Mouse (Mus musculus) heart, embryonic 11.5 days (tissue): ENCODE measurements around the gene Prss56. TPM values are rescaled to one million over a fixed set of nuclear protein-coding genes. Genes with fewer than 3 reads are reported as not detected.

Experiments used
- ATAC-seq: fragments of 200-750 bp; cut with Nextera tagmentation; replicated peaks from 2 replicates; pipeline ENCODE4 v1.8.0; 2017; ENCODE audit warnings: moderate library complexity; ENCODE audit not compliant: insufficient number of reproducible peaks, low FRiP score, low TSS enrichment
- H3K27ac ChIP-seq: fragments of 300-500 bp; sonication (generic); 2 replicates; pipeline ENCODE4 v1.5.1; 2014; ENCODE audit warnings: mild to moderate bottlenecking, low read depth, low read length
- H3K27me3 ChIP-seq: fragments of 300-500 bp; sonication (generic); 2 replicates; pipeline ENCODE4 v1.6.1; 2014; ENCODE audit warnings: mild to moderate bottlenecking, low read length, mixed read lengths; ENCODE audit not compliant: control insufficient read depth, insufficient read depth
- H3K36me3 ChIP-seq: fragments of 300-500 bp; sonication (generic); 2 replicates; pipeline ENCODE4 v1.6.1; 2014; ENCODE audit warnings: mild to moderate bottlenecking, low read length, moderate library complexity, mixed read lengths; ENCODE audit not compliant: control insufficient read depth, insufficient read depth
- H3K4me1 ChIP-seq: fragments of 300-500 bp; sonication (generic); 2 replicates; pipeline ENCODE4 v1.6.1; 2014; ENCODE audit warnings: low read length; ENCODE audit not compliant: control insufficient read depth, insufficient read depth
- H3K4me2 ChIP-seq: fragments of 300-500 bp; sonication (generic); 2 replicates; pipeline ENCODE4 v1.6.1; 2014; ENCODE audit warnings: mild to moderate bottlenecking, moderate library complexity
- H3K4me3 ChIP-seq: fragments of 300-500 bp; sonication (generic); 2 replicates; pipeline ENCODE4 v1.5.1; 2014; ENCODE audit warnings: low read depth, low read length
- H3K9ac ChIP-seq: fragments of 300-500 bp; sonication (generic); 2 replicates; pipeline ENCODE4 v1.6.1; 2014; ENCODE audit warnings: mild to moderate bottlenecking, low read depth, low read length, moderate library complexity
- H3K9me3 ChIP-seq: fragments of 300-500 bp; sonication (generic); replicated peaks from 2 replicates; pipeline ENCODE4 v1.6.1; 2016; ENCODE audit warnings: low read length; ENCODE audit not compliant: control insufficient read depth
- WGBS: fragments of 180-500 bp; shearing (Covaris S2); extraction: QIAGEN DNeasy Blood & Tissue Kit; methylation state at CpG from one replicate; pipeline ENCODE4 v1.1.7; 2014; ENCODE audit not compliant: insufficient replicate concordance; 5-methylcytosine and 5-hydroxymethylcytosine counted together
- polyA plus RNA-seq: library from polyadenylated mRNA; unstranded; fragments of >200 nt; fragmentation: Nextera tagmentation; extraction: Ambion mirVana; gene quantifications from 2 replicates; pipeline ENCODE4 v1.2.1, GENCODE M21; 2014

The Prss56 gene
- polyA plus RNA-seq, 1 experiment from 2014 or later: not detected

GRCm38 (mm10) chr1:87190429-87190828 is 7.3 kb downstream of the Prss56 start, which contains the start of gene Chrnd:
Gene Chrnd, plus strand, starts transcription at chr1:87190607.
- no peak within 1 kb of the TSS for H3K27ac ChIP-seq
- no peaks in the 10 kb centered on the region for H3K4me1 ChIP-seq
- no peak within 1 kb of the TSS for H3K9ac ChIP-seq
- peaks cover 49% of the 10 kb centered on the region for H3K27me3 ChIP-seq
- no peaks in the 10 kb centered on the region for H3K36me3 ChIP-seq
- no peak within 1 kb of the TSS for H3K4me2 ChIP-seq
- ATAC-seq: no peak
- 39% methylated on average over 4 of the region's 4 CpGs for WGBS
- H3K4me3 ChIP-seq: no peak within 1 kb of the TSS
- H3K9me3 ChIP-seq: no peaks in the 10 kb centered on the region

- no peak overlapping the region for H3K27ac ChIP-seq
- H3K4me2 ChIP-seq: no peak overlapping the region
- ATAC-seq: no peak
- H3K9ac ChIP-seq: no peak overlapping the region
- H3K4me1 ChIP-seq: no peaks in the 10 kb centered on the region
- no peaks in the 10 kb centered on the region for H3K36me3 ChIP-seq
- H3K27me3 ChIP-seq: 0 out of 2 replicates have a peak, but pooled peaks cover under 1% of the 10 kb centered on the region
- no peaks in the 10 kb centered on the region for H3K9me3 ChIP-seq
- H3K4me3 ChIP-seq: no peak overlapping the region
- 74% methylated on average over 9 of the region's 9 CpGs for WGBS
Observed at GRCm38 (mm10) chr1:87197296-87197695, 14.2 kb downstream of the Prss56 start.

GRCm38 (mm10) chr1:87198119-87199065 is 15.3 kb downstream of the Prss56 start:
- WGBS: 61% methylated on average over 12 of the region's 12 CpGs
- Histone ChIP-seq H3K9ac (no peak overlapping the region), H3K27ac (0 out of 2 replicates have a peak overlapping the region, but pooled peaks have one; percentile 51), H3K9me3 (no peaks in the 10 kb centered on the region), H3K4me1 (no peaks in the 10 kb centered on the region), H3K4me2 (no peak overlapping the region), H3K36me3 (no peaks in the 10 kb centered on the region), H3K4me3 (no peak overlapping the region), H3K27me3 (no peaks in the 10 kb centered on the region)
- no peak for ATAC-seq

GRCm38 (mm10) chr1:87200811-87201210 is 17.7 kb downstream of the Prss56 start:
- Histone ChIP-seq H3K4me2 (no peak overlapping the region), H3K4me3 (no peak overlapping the region), H3K27me3 (peaks cover 2% of the 10 kb centered on the region), H3K36me3 (no peaks in the 10 kb centered on the region), H3K9ac (no peak overlapping the region), H3K9me3 (no peaks in the 10 kb centered on the region), H3K4me1 (no peaks in the 10 kb centered on the region), H3K27ac (no peak overlapping the region)
- no peak for ATAC-seq
- 31% methylated on average over 2 of the region's 2 CpGs for WGBS

- H3K9me3 ChIP-seq: no peaks in the 10 kb centered on the region
- 50% methylated on average over 1 of the region's 1 CpGs for WGBS
- H3K27me3 ChIP-seq: peaks cover 12% of the 10 kb centered on the region
- no peaks in the 10 kb centered on the region for H3K36me3 ChIP-seq
- no peak for ATAC-seq
- no peak overlapping the region for H3K4me2 ChIP-seq
- no peak overlapping the region for H3K9ac ChIP-seq
- H3K4me3 ChIP-seq: no peak overlapping the region
- no peaks in the 10 kb centered on the region for H3K4me1 ChIP-seq
- no peak overlapping the region for H3K27ac ChIP-seq
Observed at GRCm38 (mm10) chr1:87201848-87202247, 18.7 kb downstream of the Prss56 start.

- no peak overlapping the region for H3K27ac ChIP-seq
- no peak overlapping the region for H3K4me3 ChIP-seq
- H3K9me3 ChIP-seq: no peaks in the 10 kb centered on the region
- no peaks in the 10 kb centered on the region for H3K36me3 ChIP-seq
- 72% methylated on average over 5 of the region's 5 CpGs for WGBS
- no peaks in the 10 kb centered on the region for H3K4me1 ChIP-seq
- ATAC-seq: no peak
- no peak overlapping the region for H3K4me2 ChIP-seq
- H3K9ac ChIP-seq: no peak overlapping the region
- H3K27me3 ChIP-seq: peaks cover 26% of the 10 kb centered on the region
Observed at GRCm38 (mm10) chr1:87203779-87204178, 20.7 kb downstream of the Prss56 start.

GRCm38 (mm10) chr1:87204465-87204864 is 21.4 kb downstream of the Prss56 start, which contains the start of gene Chrng:
Gene Chrng, plus strand, starts transcription at chr1:87204657.
- no peak for ATAC-seq
- Histone ChIP-seq H3K4me1 (no peaks in the 10 kb centered on the region), H3K9ac (no peak within 1 kb of the TSS), H3K27me3 (peaks cover 33% of the 10 kb centered on the region), H3K4me3 (no peak within 1 kb of the TSS), H3K4me2 (no peak within 1 kb of the TSS), H3K27ac (no peak within 1 kb of the TSS), H3K9me3 (no peaks in the 10 kb centered on the region), H3K36me3 (no peaks in the 10 kb centered on the region)
- 79% methylated on average over 7 of the region's 7 CpGs for WGBS

GRCm38 (mm10) chr1:87205038-87205437 is 21.9 kb downstream of the Prss56 start:
- Histone ChIP-seq H3K36me3 (no peaks in the 10 kb centered on the region), H3K4me1 (no peaks in the 10 kb centered on the region), H3K4me2 (no peak overlapping the region), H3K27me3 (peaks cover 34% of the 10 kb centered on the region), H3K4me3 (no peak overlapping the region), H3K9ac (no peak overlapping the region), H3K27ac (no peak overlapping the region), H3K9me3 (no peaks in the 10 kb centered on the region)
- no peak for ATAC-seq
- 49% methylated on average over 6 of the region's 6 CpGs for WGBS
